23 mouse cellular contexts compared by ENCODE assay signal in the genomic region with DNA sequence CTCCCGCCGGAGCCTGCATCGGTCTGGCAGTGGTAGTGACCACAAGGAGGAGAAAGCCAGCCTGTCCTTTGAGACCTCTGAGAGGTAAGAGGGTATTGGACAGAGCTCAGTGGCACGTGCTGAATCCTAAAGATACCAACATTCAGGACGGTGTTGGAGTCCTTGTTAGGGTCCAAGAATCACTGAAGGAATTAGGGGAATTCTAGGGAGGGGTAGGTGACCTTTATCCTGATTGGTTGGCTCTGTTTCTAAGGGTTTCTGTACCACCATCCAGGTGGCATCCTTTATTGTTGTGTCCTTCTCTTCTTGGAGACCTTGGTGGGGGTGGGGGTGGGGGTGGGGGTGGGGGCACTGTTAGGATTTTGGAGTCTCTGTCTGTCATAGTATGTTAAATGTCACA. TPM values are rescaled to one million over a fixed set of nuclear protein-coding genes. Genes with fewer than 3 reads are reported as not detected.
A peak's percentile ranks its signal among the peaks of the same experiment; 100 is the strongest.
DNase-seq lines count a peak whose midpoint lies in the region; ATAC-seq and TF ChIP-seq lines count a peak whose summit lies in the region.
"Had no signal": no experiment of that assay in that cellular context is flagged by ENCODE, and none has a peak within 500 bp of the region (broad histone marks: within the 10 kb centered on the region; RNA-seq: fewer than 3 reads in every experiment).

No protein-coding gene starts in this region.

- WGBS in forebrain, embryonic 16.5 days: 93% methylated on average over 5 of the region's 5 CpGs

- H3K27me3 ChIP-seq in ES-Bruce4 (ENCODE audit: control insufficient read depth, insufficient read depth, low read length, poor library complexity, severe bottlenecking): no peaks in the 10 kb centered on the region
- no peaks in the 10 kb centered on the region for H3K27me3 ChIP-seq in forebrain, embryonic 16.5 days (replicated peaks; ENCODE audit: control insufficient read depth, insufficient read depth, low read length)
- H3K27me3 ChIP-seq: embryonic facial prominence, embryonic 12.5 days; forebrain, embryonic 12.5 days; Patski had no signal

- TF ChIP-seq CTCF in ES-Bruce4 (IDR thresholded peaks at IDR 0.05; ENCODE audit: low read depth, low read length): no peak

- no peak overlapping the region for H3K4me2 ChIP-seq in forebrain, embryonic 16.5 days (ENCODE audit: low read length)
- H3K4me2 ChIP-seq: embryonic facial prominence, embryonic 12.5 days; forebrain, embryonic 12.5 days had no signal

- H3K4me3 ChIP-seq in ES-Bruce4 (ENCODE audit: low read depth, low read length): no peak overlapping the region
- no peak overlapping the region for H3K4me3 ChIP-seq in forebrain, embryonic 16.5 days (replicated peaks; ENCODE audit: low read length)
- H3K4me3 ChIP-seq: embryonic facial prominence, embryonic 10.5 days; embryonic facial prominence, embryonic 12.5 days; forebrain, embryonic 10.5 days; forebrain, embryonic 12.5 days had no signal

- no peak for TF ChIP-seq POLR2A in ES-Bruce4 (IDR thresholded peaks at IDR 0.05; ENCODE audit: insufficient read depth, low read length)

- no peak for TF ChIP-seq EP300 in ES-Bruce4 (IDR thresholded peaks at IDR 0.05; ENCODE audit: insufficient read depth, low read depth, low read length)

- H3K9me3 ChIP-seq in ES-Bruce4 (replicated peaks; ENCODE audit: control insufficient read depth, insufficient read depth, low read length, poor library complexity, severe bottlenecking): no peaks in the 10 kb centered on the region
- H3K9me3 ChIP-seq in forebrain, embryonic 16.5 days (ENCODE audit: control insufficient read depth, low read length): no peaks in the 10 kb centered on the region
- H3K9me3 ChIP-seq: embryonic facial prominence, embryonic 10.5 days; embryonic facial prominence, embryonic 12.5 days; forebrain, embryonic 12.5 days had no signal

- H3K36me3 ChIP-seq in ES-Bruce4 (ENCODE audit: control insufficient read depth, insufficient read depth, low read length, poor library complexity, severe bottlenecking): peaks cover 5% of the 10 kb centered on the region; the same call in 1 of the 2 replicates
- peaks cover 12% of the 10 kb centered on the region for H3K36me3 ChIP-seq in forebrain, embryonic 16.5 days (ENCODE audit: control insufficient read depth, insufficient read depth)

- DNase-seq in R1 (ENCODE audit: low read depth, low spot score): peak; percentile 92
- no peak for DNase-seq in heart, adult 18-20 months
- DNase-seq: adrenal gland, adult 8-10 months; adrenal gland, postnatal 14 days; adrenal gland, postnatal 36 days; cerebellum, adult 11-12 months; cerebellum, adult 2 months; cerebellum, adult 9-10 months; cerebellum, postnatal 10 days; cerebellum, postnatal 25 days; forebrain, postnatal 0 days had no signal

- H3K27ac ChIP-seq in ES-Bruce4 (ENCODE audit: insufficient read depth, low read length): peak overlapping the region; percentile 79; the same call in 1 of the 2 replicates
- no peak overlapping the region for H3K27ac ChIP-seq in forebrain, embryonic 16.5 days (ENCODE audit: low read length)
- H3K27ac ChIP-seq: embryonic facial prominence, embryonic 10.5 days; embryonic facial prominence, embryonic 12.5 days; forebrain, embryonic 10.5 days; forebrain, embryonic 12.5 days had no signal

- H3K9ac ChIP-seq in ES-Bruce4 (ENCODE audit: low read depth, poor library complexity, severe bottlenecking): no peak overlapping the region
- H3K9ac ChIP-seq in forebrain, embryonic 16.5 days (replicated peaks; ENCODE audit: low read depth, low read length): no peak overlapping the region
- H3K9ac ChIP-seq: embryonic facial prominence, embryonic 12.5 days; forebrain, embryonic 12.5 days; forebrain, postnatal 0 days had no signal

- peaks cover 2% of the 10 kb centered on the region for H3K4me1 ChIP-seq in ES-Bruce4 (ENCODE audit: control insufficient read depth, insufficient read depth, low read length)
- no peaks in the 10 kb centered on the region for H3K4me1 ChIP-seq in forebrain, embryonic 16.5 days (replicated peaks; ENCODE audit: control insufficient read depth, insufficient read depth, low read length)
- H3K4me1 ChIP-seq: embryonic facial prominence, embryonic 10.5 days; embryonic facial prominence, embryonic 12.5 days; forebrain, embryonic 10.5 days; forebrain, embryonic 12.5 days had no signal

- no peak for ATAC-seq in megakaryocyte progenitor cell, adult 5-6 weeks (replicated peaks; ENCODE audit: poor library complexity)
- ATAC-seq in forebrain, embryonic 16.5 days: no peak
- ATAC-seq: activated CD4-positive, CD25-positive, alpha-beta regulatory T cell, adult 4 months; forebrain, embryonic 14.5 days; forebrain, postnatal 0 days; Patski had no signal

RNA-seq across cellular contexts. Expression of a gene that starts 16.9 kb away (rescaled TPM):
- polyA plus RNA-seq in ES-Bruce4 (2011; ENCODE audit: insufficient read depth, insufficient read length, low read depth, missing spikeins): 9.7 and 10.2 TPM in 2 replicates
- 10 to 100 TPM; 10.5 to 10.6 TPM for total RNA-seq in heart, adult 18-20 months (2021)
- total RNA-seq in megakaryocyte progenitor cell, adult 5-6 weeks (2015): 7.4 and 11.7 TPM in 2 replicates
- total RNA-seq in megakaryocyte progenitor cell, adult 5-6 weeks (2017): 42.7 and 43.7 TPM in 2 replicates
- 19.6 and 21.2 TPM in 2 replicates for polyA plus RNA-seq in forebrain, embryonic 16.5 days (2015; fragmentation: Nextera tagmentation; extraction: Ambion mirVana)

RNA-seq across cellular contexts. Expression of a gene that starts 20.8 kb away (rescaled TPM):
- polyA plus RNA-seq in ES-Bruce4 (2011; ENCODE audit: insufficient read depth, insufficient read length, low read depth, missing spikeins): 0.24 and 0.61 TPM in 2 replicates
- total RNA-seq in heart, adult 18-20 months (2021): 1 to 10 TPM; 1.4 to 1.8 TPM
- 1.3 TPM in 2 replicates for total RNA-seq in megakaryocyte progenitor cell, adult 5-6 weeks (2015)
- total RNA-seq in megakaryocyte progenitor cell, adult 5-6 weeks (2017): 2.0 and 2.6 TPM in 2 replicates
- polyA plus RNA-seq in forebrain, embryonic 16.5 days (2015; fragmentation: Nextera tagmentation; extraction: Ambion mirVana): 2.5 and 3.4 TPM in 2 replicates

RNA-seq across cellular contexts. Expression of a gene that starts 29.8 kb away (rescaled TPM):
- 46.9 and 49.1 TPM in 2 replicates for polyA plus RNA-seq in ES-Bruce4 (2011; ENCODE audit: insufficient read depth, insufficient read length, low read depth, missing spikeins)
- 10 to 100 TPM; 30.4 to 32.0 TPM for total RNA-seq in heart, adult 18-20 months (2021)
- total RNA-seq in megakaryocyte progenitor cell, adult 5-6 weeks (2015): 12.5 and 19.1 TPM in 2 replicates
- total RNA-seq in megakaryocyte progenitor cell, adult 5-6 weeks (2017): 22.8 and 35.4 TPM in 2 replicates
- 110 and 116 TPM in 2 replicates for polyA plus RNA-seq in forebrain, embryonic 16.5 days (2015; fragmentation: Nextera tagmentation; extraction: Ambion mirVana)

RNA-seq across cellular contexts. Expression of a gene that starts 36.0 kb away (rescaled TPM):
- not detected in 2 replicates for polyA plus RNA-seq in ES-Bruce4 (2011; ENCODE audit: insufficient read depth, insufficient read length, low read depth, missing spikeins)
- total RNA-seq in heart, adult 18-20 months (2021): 1 to 10 TPM; 1.1 to 1.4 TPM
- total RNA-seq in megakaryocyte progenitor cell, adult 5-6 weeks (2015): not detected in 2 replicates
- 1.9 TPM in 1 of 2 replicates, not detected in the other for total RNA-seq in megakaryocyte progenitor cell, adult 5-6 weeks (2017)
- 0.67 and 1.4 TPM in 2 replicates for polyA plus RNA-seq in forebrain, embryonic 16.5 days (2015; fragmentation: Nextera tagmentation; extraction: Ambion mirVana)
- total RNA-seq: adrenal gland, postnatal 14 days had no signal
- polyA plus RNA-seq: activated CD4-positive, CD25-positive, alpha-beta regulatory T cell, adult 4 months; embryonic facial prominence, embryonic 14.5 days; forebrain, embryonic 10.5 days; forebrain, embryonic 12.5 days; forebrain, postnatal 0 days; Patski had no signal

RNA-seq across cellular contexts. Expression of a gene that starts 39.8 kb away (rescaled TPM):
- 0.81 TPM in 1 of 2 replicates, not detected in the other for polyA plus RNA-seq in ES-Bruce4 (2011; ENCODE audit: insufficient read depth, insufficient read length, low read depth, missing spikeins)
- 1 to 10 TPM in 1 of 2 experiments, not detected in 1; 2.7 TPM for total RNA-seq in heart, adult 18-20 months (2021)
- total RNA-seq in megakaryocyte progenitor cell, adult 5-6 weeks (2015): 0.35 and 0.61 TPM in 2 replicates
- total RNA-seq in megakaryocyte progenitor cell, adult 5-6 weeks (2017): not detected in 2 replicates
- 1.2 TPM in 2 replicates for polyA plus RNA-seq in forebrain, embryonic 16.5 days (2015; fragmentation: Nextera tagmentation; extraction: Ambion mirVana)
- polyA plus RNA-seq: C2C12, Patski had no signal
